Mouse (Mus musculus) C2C12 (cell line): ENCODE measurements around the gene Cttnbp2nl.

Experiments
- CEBPB ChIP-seq: IDR thresholded peaks from one replicate; pipeline ENCODE4 v1.6.1; 2011; ENCODE audit warnings: low read depth, mild to moderate bottlenecking, control low read depth, moderate library complexity
- CTCF ChIP-seq: IDR thresholded peaks from one replicate; pipeline ENCODE4 v1.5.1; 2011; ENCODE audit not compliant: control insufficient read depth, insufficient read depth, insufficient read length
- MAX ChIP-seq: IDR thresholded peaks from one replicate; pipeline ENCODE4 v1.6.1; 2011; ENCODE audit warnings: mild to moderate bottlenecking, control low read depth

DNA sequence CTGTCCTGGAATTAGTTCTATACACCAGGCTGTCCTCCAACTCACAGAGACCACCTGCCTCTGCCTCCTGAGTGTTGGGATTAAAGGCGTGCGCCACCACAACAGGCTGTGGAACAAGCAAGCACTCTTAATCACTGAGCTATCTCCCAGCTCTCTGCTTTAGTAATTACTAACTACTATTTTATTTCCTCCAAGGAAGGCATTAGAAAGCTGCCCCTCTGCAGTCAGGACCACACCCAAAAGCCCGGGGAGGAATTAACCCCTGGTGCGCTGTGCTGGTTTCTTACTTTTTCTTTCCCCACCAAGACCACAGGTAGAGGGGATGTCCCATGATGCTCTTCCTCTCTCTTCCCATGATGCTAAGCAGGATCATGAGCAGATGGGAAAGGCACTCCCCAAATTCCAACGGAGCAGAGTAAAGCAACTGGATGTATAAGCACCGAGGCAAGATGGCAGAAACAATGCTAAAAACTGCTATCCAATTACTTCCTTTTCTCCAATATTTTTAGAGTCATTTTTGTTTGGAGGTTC, 15.6 kb downstream of the Cttnbp2nl start:
- no peak for TF ChIP-seq MAX
- TF ChIP-seq CEBPB: no peak
- no peak for TF ChIP-seq CTCF
